Mouse (Mus musculus): Measurements from ENCODE around the gene Slc6a13.
A peak's percentile ranks its signal among the peaks of the same experiment; 100 is the strongest.

The Slc6a13 gene

GRCm38 (mm10) chr6:121378256-121378655, 78.2 kb downstream of the Slc6a13 start:
- no peak for DNase-seq (ENCODE audit: low read depth, low spot score)

- DNase-seq (ENCODE audit: low read depth, low spot score): no peak
Observed at GRCm38 (mm10) chr6:121380576-121380975, 80.5 kb downstream of the Slc6a13 start.

- peak; percentile 35 for DNase-seq (ENCODE audit: low read depth, low spot score)
Observed at GRCm38 (mm10) chr6:121382071-121382470, 82.0 kb downstream of the Slc6a13 start.

GRCm38 (mm10) chr6:121385397-121385796, 85.4 kb downstream of the Slc6a13 start:
- no peak for DNase-seq (ENCODE audit: low read depth, low spot score)
